Comparison of ENCODE assay signal across 8 mouse cellular contexts in the genomic region with DNA sequence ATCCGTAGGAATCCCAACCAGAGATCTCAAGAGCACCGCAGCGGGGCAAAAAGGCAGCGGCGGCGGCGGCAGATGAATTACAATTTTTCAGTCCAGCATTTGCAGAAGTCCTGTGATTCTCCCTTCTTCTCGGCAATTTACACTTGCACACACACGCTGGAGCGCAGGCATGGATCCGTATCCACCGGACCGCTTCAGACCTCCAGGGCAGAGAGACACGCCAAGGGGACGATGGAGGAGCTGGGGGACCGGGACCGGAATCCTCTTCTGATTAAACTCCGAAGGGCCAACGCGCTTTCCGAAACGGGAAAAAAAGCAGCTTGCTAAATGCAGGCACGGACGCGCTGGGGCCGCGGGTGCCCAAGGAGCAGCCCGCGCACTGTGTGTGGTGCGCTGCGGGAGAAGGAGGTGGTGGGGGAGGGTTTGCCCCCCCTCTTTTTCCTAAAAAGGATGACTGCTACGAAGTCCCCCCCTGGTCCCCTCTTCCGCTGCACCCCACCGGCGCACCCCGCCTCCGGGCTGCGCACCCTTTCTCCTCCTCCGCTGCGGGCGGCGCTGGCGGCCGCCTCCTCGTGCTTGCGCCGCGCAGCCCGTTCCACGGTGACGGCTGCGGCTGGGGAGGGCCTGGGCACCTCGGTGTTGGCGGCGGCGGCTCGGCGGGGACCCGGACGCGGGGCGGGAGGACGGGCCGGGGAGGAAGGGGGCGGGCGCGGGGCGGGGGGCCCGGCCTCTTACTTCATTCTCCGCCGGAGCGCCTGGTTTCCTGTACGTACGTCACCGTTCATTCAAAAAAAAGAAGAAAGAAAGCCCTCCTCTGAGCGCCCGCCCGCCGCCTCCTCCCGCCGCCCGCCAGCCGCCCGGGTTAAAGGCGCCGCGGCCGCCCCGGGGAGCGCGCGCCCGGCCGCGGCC. TPM values are rescaled to one million over a fixed set of nuclear protein-coding genes. Genes with fewer than 3 reads are reported as not detected.
DNase-seq lines count a peak whose midpoint lies in the region; ATAC-seq and TF ChIP-seq lines count a peak whose summit lies in the region.

Gene Bcl2 (minus strand): TSS at position 654 of the 909 bp plus-strand sequence.

- under 1% methylated on average over 89 of the region's 95 CpGs for WGBS in forebrain, embryonic 10.5 days
- under 1% methylated on average over 66 of the region's 95 CpGs for WGBS in heart, embryonic 15.5 days
- WGBS in liver, embryonic 16.5 days (ENCODE audit: insufficient replicate concordance): under 1% methylated on average over 80 of the region's 95 CpGs
- under 1% methylated on average over 91 of the region's 95 CpGs for WGBS in neural tube, embryonic 12.5 days
- WGBS in stomach, postnatal 0 days: 1% methylated on average over 66 of the region's 95 CpGs

- ATAC-seq in heart, embryonic 15.5 days (replicated peaks; ENCODE audit: insufficient number of reproducible peaks, insufficient read depth, low FRiP score, low read depth): peak; percentile 87
- peak; percentile 61 for ATAC-seq in liver, embryonic 16.5 days (ENCODE audit: low read depth)
- ATAC-seq in neural tube, embryonic 12.5 days (ENCODE audit: low FRiP score, low read depth): peak; percentile 81
- ATAC-seq in stomach, postnatal 0 days (ENCODE audit: low FRiP score, low TSS enrichment): peak; percentile 82

- H3K36me3 ChIP-seq in forebrain, embryonic 10.5 days (replicated peaks): no peaks in the 10 kb centered on the region
- H3K36me3 ChIP-seq in heart, embryonic 15.5 days: no peaks in the 10 kb centered on the region
- no peaks in the 10 kb centered on the region for H3K36me3 ChIP-seq in liver, embryonic 16.5 days (ENCODE audit: control insufficient read depth, insufficient read depth)
- no peaks in the 10 kb centered on the region for H3K36me3 ChIP-seq in neural tube, embryonic 12.5 days
- no peaks in the 10 kb centered on the region for H3K36me3 ChIP-seq in stomach, postnatal 0 days (ENCODE audit: control insufficient read depth, insufficient read depth, low read length)

- H3K27ac ChIP-seq in forebrain, embryonic 10.5 days: peak within 1 kb of the TSS; percentile 95
- peak within 1 kb of the TSS; percentile 87 for H3K27ac ChIP-seq in heart, embryonic 15.5 days
- no peak within 1 kb of the TSS; the same call in 1 of the 2 replicates for H3K27ac ChIP-seq in liver, embryonic 16.5 days (ENCODE audit: low read length)
- H3K27ac ChIP-seq in neural tube, embryonic 12.5 days: peak within 1 kb of the TSS; percentile 74
- peak within 1 kb of the TSS; percentile 90 for H3K27ac ChIP-seq in stomach, postnatal 0 days (replicated peaks)

- H3K27me3 ChIP-seq in forebrain, embryonic 10.5 days (ENCODE audit: poor library complexity, severe bottlenecking): peaks cover 35% of the 10 kb centered on the region
- H3K27me3 ChIP-seq in heart, embryonic 15.5 days: no peaks in the 10 kb centered on the region
- H3K27me3 ChIP-seq in liver, embryonic 16.5 days (ENCODE audit: control insufficient read depth, insufficient read depth, low read depth, low read length): peaks cover 33% of the 10 kb centered on the region
- no peaks in the 10 kb centered on the region for H3K27me3 ChIP-seq in neural tube, embryonic 12.5 days (replicated peaks)
- H3K27me3 ChIP-seq in stomach, postnatal 0 days (ENCODE audit: control insufficient read depth, insufficient read depth, low read length): no peaks in the 10 kb centered on the region

- H3K9me3 ChIP-seq in forebrain, embryonic 10.5 days: no peaks in the 10 kb centered on the region
- no peaks in the 10 kb centered on the region for H3K9me3 ChIP-seq in heart, embryonic 15.5 days (replicated peaks)
- no peaks in the 10 kb centered on the region for H3K9me3 ChIP-seq in liver, embryonic 16.5 days (replicated peaks; ENCODE audit: control insufficient read depth, low read length)
- H3K9me3 ChIP-seq in neural tube, embryonic 12.5 days: no peaks in the 10 kb centered on the region
- H3K9me3 ChIP-seq in stomach, postnatal 0 days (ENCODE audit: control insufficient read depth, low read length): no peaks in the 10 kb centered on the region

- TF ChIP-seq EP300 in stomach, postnatal 0 days (optimal IDR thresholded peaks at IDR 0.05): no peak

- H3K4me3 ChIP-seq in forebrain, embryonic 10.5 days: peak within 1 kb of the TSS; percentile 77
- peak within 1 kb of the TSS; percentile 96 for H3K4me3 ChIP-seq in heart, embryonic 15.5 days
- H3K4me3 ChIP-seq in liver, embryonic 16.5 days (ENCODE audit: low read depth, low read length): peak within 1 kb of the TSS; percentile 62
- H3K4me3 ChIP-seq in neural tube, embryonic 12.5 days: peak within 1 kb of the TSS; percentile 77
- peak within 1 kb of the TSS; percentile 81 for H3K4me3 ChIP-seq in stomach, postnatal 0 days (ENCODE audit: low read depth, low read length)

- peak; percentile 14; the same call in 1 of the 2 replicates for TF ChIP-seq CTCF in stomach, postnatal 0 days (IDR thresholded peaks at IDR 0.05; ENCODE audit: low read depth)

- peak within 1 kb of the TSS; percentile 91 for H3K9ac ChIP-seq in heart, embryonic 15.5 days
- H3K9ac ChIP-seq in liver, embryonic 16.5 days (ENCODE audit: low read depth, low read length): peak within 1 kb of the TSS; percentile 66
- H3K9ac ChIP-seq in neural tube, embryonic 12.5 days: peak within 1 kb of the TSS; percentile 86
- H3K9ac ChIP-seq in stomach, postnatal 0 days (ENCODE audit: low read length): peak within 1 kb of the TSS; percentile 83

- peaks cover 34% of the 10 kb centered on the region for H3K4me1 ChIP-seq in forebrain, embryonic 10.5 days
- H3K4me1 ChIP-seq in heart, embryonic 15.5 days (replicated peaks): peaks cover 30% of the 10 kb centered on the region
- H3K4me1 ChIP-seq in liver, embryonic 16.5 days (ENCODE audit: control insufficient read depth, low read depth, low read length): peaks cover 4% of the 10 kb centered on the region
- H3K4me1 ChIP-seq in neural tube, embryonic 12.5 days: peaks cover 10% of the 10 kb centered on the region
- H3K4me1 ChIP-seq in stomach, postnatal 0 days (replicated peaks; ENCODE audit: control insufficient read depth, insufficient read depth): peaks cover 5% of the 10 kb centered on the region; the same call in 1 of the 2 replicates

- peak; percentile 76 to 80 for DNase-seq in B cell, adult 2 months
- peak; percentile 49 to 54 for DNase-seq in adrenal gland, postnatal 4 days (ENCODE audit: low spot score in 2 of 2)
- peak; percentile 75 for DNase-seq in forebrain, embryonic 10.5 days (ENCODE audit: extremely low spot score, low spot score)
- peak; percentile 80 to 90 for DNase-seq in kidney, postnatal 25 days
- peak; percentile 83 for DNase-seq in stomach, postnatal 0 days (ENCODE audit: low spot score)

- H3K4me2 ChIP-seq in heart, embryonic 15.5 days: peak within 1 kb of the TSS; percentile 92
- H3K4me2 ChIP-seq in liver, embryonic 16.5 days (ENCODE audit: low read depth, low read length): peak within 1 kb of the TSS; percentile 79
- H3K4me2 ChIP-seq in neural tube, embryonic 12.5 days (replicated peaks): peak within 1 kb of the TSS; percentile 88
- H3K4me2 ChIP-seq in stomach, postnatal 0 days (replicated peaks; ENCODE audit: low read depth): peak within 1 kb of the TSS; percentile 90

RNA-seq across cellular contexts. Expression of gene Bcl2, which starts in this region (rescaled TPM):
- 10 to 100 TPM in 1 of 2 experiments, 1 to 10 TPM in 1; 9.1 to 13.3 TPM for total RNA-seq in adrenal gland, postnatal 4 days (2021)
- polyA plus RNA-seq in forebrain, embryonic 10.5 days (2016; fragmentation: Nextera tagmentation; extraction: Ambion mirVana): 8.0 and 8.1 TPM in 2 replicates
- polyA plus RNA-seq in heart, embryonic 15.5 days (2015; fragmentation: Nextera tagmentation; extraction: Ambion mirVana): 7.4 and 10.1 TPM in 2 replicates
- 0.77 and 0.97 TPM in 2 replicates for polyA plus RNA-seq in liver, embryonic 16.5 days (2015; fragmentation: Nextera tagmentation; extraction: Ambion mirVana)
- 10.4 and 11.5 TPM in 2 replicates for polyA plus RNA-seq in neural tube, embryonic 12.5 days (2016; fragmentation: Nextera tagmentation; extraction: Ambion mirVana)
- polyA plus RNA-seq in stomach, postnatal 0 days (2015; fragmentation: Nextera tagmentation; extraction: Ambion mirVana): 5.6 and 6.2 TPM in 2 replicates

Comparison
In these comparisons a context has a peak if more than half of its experiments do, and no peak if none do; other contexts are left out.
1. Peak in ATAC-seq, H3K4me3 ChIP-seq, H3K9ac ChIP-seq and H3K4me2 ChIP-seq in liver, embryonic 16.5 days; RNA of the gene not detected or under 1 TPM.